Comparison of ENCODE assay signal across 8 mouse cellular contexts in the genomic region with DNA sequence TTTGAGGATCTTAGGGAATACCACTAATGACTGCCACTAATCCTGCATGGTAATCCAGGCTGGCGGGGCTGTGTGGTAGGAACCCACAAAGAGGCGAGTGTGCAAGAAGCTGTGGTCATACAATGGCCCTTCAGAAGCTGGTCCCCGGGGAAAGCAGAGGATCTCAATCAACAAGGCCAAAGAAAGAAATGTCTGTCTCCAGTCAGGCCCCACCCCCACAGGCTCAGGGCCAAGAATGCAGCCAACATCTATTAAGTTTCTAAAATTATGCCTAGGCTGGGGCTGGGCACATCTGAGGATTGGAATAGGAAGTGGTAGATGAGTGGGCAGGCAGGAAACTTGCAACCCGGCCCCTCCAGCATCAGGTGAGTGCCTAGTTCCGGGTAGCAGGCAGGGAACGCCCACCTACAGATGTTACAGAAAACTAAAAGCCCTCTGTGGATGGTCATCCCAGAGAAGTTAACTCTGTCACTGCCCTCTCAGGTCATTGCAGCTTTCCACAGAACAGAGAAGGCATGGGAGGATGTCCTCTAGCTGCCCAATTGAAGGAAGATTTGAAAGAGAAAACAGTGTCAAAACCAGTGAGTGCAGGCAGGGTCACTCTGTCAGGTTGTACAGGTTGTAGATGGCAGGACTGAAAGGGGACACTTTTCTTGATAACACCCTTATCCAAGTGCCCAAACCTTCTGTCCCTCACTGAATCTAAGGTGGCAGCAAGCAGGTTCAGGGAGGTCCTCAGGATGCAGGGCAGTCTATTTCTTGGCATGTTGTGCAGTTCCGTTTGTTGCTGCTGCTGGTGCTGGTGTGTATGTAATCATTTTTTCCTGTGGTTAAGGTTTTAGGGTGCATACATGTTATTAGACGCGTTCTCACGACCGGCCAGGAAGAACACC. TPM values are rescaled to one million over a fixed set of nuclear protein-coding genes. Genes with fewer than 3 reads are reported as not detected.
DNase-seq lines count a peak whose midpoint lies in the region; ATAC-seq and TF ChIP-seq lines count a peak whose summit lies in the region.

No protein-coding gene starts in this region.

- no peaks in the 10 kb centered on the region for H3K27me3 ChIP-seq in ES-Bruce4 (ENCODE audit: control insufficient read depth, insufficient read depth, low read length, poor library complexity, severe bottlenecking)
- no peaks in the 10 kb centered on the region for H3K27me3 ChIP-seq in forebrain, embryonic 16.5 days (replicated peaks; ENCODE audit: control insufficient read depth, insufficient read depth, low read length)

- 56% methylated on average over 11 of the region's 11 CpGs for WGBS in forebrain, embryonic 16.5 days

- H3K27ac ChIP-seq in ES-Bruce4 (ENCODE audit: insufficient read depth, low read length) = peak overlapping the region; percentile 85
- peak overlapping the region; percentile 63 for H3K27ac ChIP-seq in bone marrow macrophage, adult 2 months (ENCODE audit: insufficient read depth, low read depth, low read length)
- H3K27ac ChIP-seq in forebrain, embryonic 16.5 days (ENCODE audit: low read length) = no peak overlapping the region

- H3K4me3 ChIP-seq in ES-Bruce4 (ENCODE audit: low read depth, low read length) = peak overlapping the region; percentile 47
- no peak overlapping the region for H3K4me3 ChIP-seq in bone marrow macrophage, adult 2 months (ENCODE audit: insufficient read depth, low read length)
- no peak overlapping the region for H3K4me3 ChIP-seq in forebrain, embryonic 16.5 days (replicated peaks; ENCODE audit: low read length)

- peak; percentile 57 for ATAC-seq in forebrain, embryonic 16.5 days

- peak overlapping the region; percentile 6; the same call in 1 of the 2 replicates for H3K9ac ChIP-seq in ES-Bruce4 (ENCODE audit: low read depth, poor library complexity, severe bottlenecking)
- no peak overlapping the region for H3K9ac ChIP-seq in forebrain, embryonic 16.5 days (replicated peaks; ENCODE audit: low read depth, low read length)

- peak; percentile 27; the same call in 1 of the 2 replicates for TF ChIP-seq EP300 in ES-Bruce4 (IDR thresholded peaks at IDR 0.05; ENCODE audit: insufficient read depth, low read depth, low read length)

- no peaks in the 10 kb centered on the region for H3K36me3 ChIP-seq in ES-Bruce4 (ENCODE audit: control insufficient read depth, insufficient read depth, low read length, poor library complexity, severe bottlenecking)
- no peaks in the 10 kb centered on the region for H3K36me3 ChIP-seq in forebrain, embryonic 16.5 days (ENCODE audit: control insufficient read depth, insufficient read depth)

- intact Hi-C loops in heart, postnatal 10 days (cut with DNase I) = no loop called here

- no peak overlapping the region for H3K4me2 ChIP-seq in forebrain, embryonic 16.5 days (ENCODE audit: low read length)

- no peaks in the 10 kb centered on the region for H3K9me3 ChIP-seq in ES-Bruce4 (replicated peaks; ENCODE audit: control insufficient read depth, insufficient read depth, low read length, poor library complexity, severe bottlenecking)
- no peaks in the 10 kb centered on the region for H3K9me3 ChIP-seq in forebrain, embryonic 16.5 days (ENCODE audit: control insufficient read depth, low read length)

- peaks cover 10% of the 10 kb centered on the region for H3K4me1 ChIP-seq in ES-Bruce4 (ENCODE audit: control insufficient read depth, insufficient read depth, low read length)
- H3K4me1 ChIP-seq in bone marrow macrophage, adult 2 months (ENCODE audit: control insufficient read depth, insufficient read depth, low read length) = peaks cover 75% of the 10 kb centered on the region
- peaks cover 12% of the 10 kb centered on the region for H3K4me1 ChIP-seq in forebrain, embryonic 16.5 days (replicated peaks; ENCODE audit: control insufficient read depth, insufficient read depth, low read length)

- TF ChIP-seq POLR2A in ES-Bruce4 (IDR thresholded peaks at IDR 0.05; ENCODE audit: insufficient read depth, low read length) = no peak
- TF ChIP-seq POLR2A in bone marrow macrophage, adult 2 months (IDR thresholded peaks at IDR 0.05; ENCODE audit: borderline replicate concordance, low read depth, low read length) = no peak

- TF ChIP-seq CTCF in ES-Bruce4 (IDR thresholded peaks at IDR 0.05; ENCODE audit: low read depth, low read length) = no peak
- no peak for TF ChIP-seq CTCF in bone marrow macrophage, adult 2 months (IDR thresholded peaks at IDR 0.05; ENCODE audit: low read depth, low read length)

- peak; percentile 82 to 83 for DNase-seq in heart, postnatal 10 days
- peak; percentile 30 to 80 for DNase-seq in layer of hippocampus, adult 18-20 months (ENCODE audit: low spot score in 2 of 2)
- DNase-seq in lung, postnatal 10 days = peak; percentile 88
- peak; percentile 50 for DNase-seq in ovary, postnatal 36 days (ENCODE audit: low spot score)
- DNase-seq in urinary bladder, postnatal 10 days (ENCODE audit: low spot score) = no peak

RNA-seq across cellular contexts. Expression of gene Snn, which starts 47.9 kb away (rescaled TPM):
- polyA plus RNA-seq in ES-Bruce4 (2011; ENCODE audit: insufficient read depth, insufficient read length, low read depth, missing spikeins) = 16.1 and 17.7 TPM in 2 replicates
- 0.73 and 1.2 TPM in 2 replicates for polyA plus RNA-seq in bone marrow macrophage, adult 2 months (2012; ENCODE audit: insufficient read depth, insufficient read length, missing spikeins)
- 171 and 175 TPM in 2 replicates for polyA plus RNA-seq in forebrain, embryonic 16.5 days (2015; fragmentation: Nextera tagmentation; extraction: Ambion mirVana)
- 10 to 100 TPM; 45.9 to 47.7 TPM for total RNA-seq in heart, postnatal 10 days (2021)
- 100 to 1,000 TPM; 182 to 191 TPM for total RNA-seq in layer of hippocampus, adult 18-20 months (2021)

RNA-seq across cellular contexts. Expression of gene Litaf, which starts 53.1 kb away (rescaled TPM):
- 102 and 112 TPM in 2 replicates for polyA plus RNA-seq in ES-Bruce4 (2011; ENCODE audit: insufficient read depth, insufficient read length, low read depth, missing spikeins)
- 218 and 241 TPM in 2 replicates for polyA plus RNA-seq in bone marrow macrophage, adult 2 months (2012; ENCODE audit: insufficient read depth, insufficient read length, missing spikeins)
- polyA plus RNA-seq in forebrain, embryonic 16.5 days (2015; fragmentation: Nextera tagmentation; extraction: Ambion mirVana) = 39.6 and 48.1 TPM in 2 replicates
- total RNA-seq in heart, postnatal 10 days (2021) = 10 to 100 TPM; 39.9 to 42.8 TPM
- total RNA-seq in layer of hippocampus, adult 18-20 months (2021) = 10 to 100 TPM; 12.4 to 16.0 TPM
